Mouse (Mus musculus) gastrocnemius, postnatal 36 days (tissue): Measurements from ENCODE around the gene Gm4553. TPM values are rescaled to one million over a fixed set of nuclear protein-coding genes. Genes with fewer than 3 reads are reported as not detected.
"Not testable (repeated sequence)": the region's sequence is repeated elsewhere in the genome, so short reads cannot be mapped to it uniquely, and the experiment has no call there.

Experiments
- DNase-seq, 2 experiments: peaks; one replicate each; pipeline ENCODE4 v3.0.0; 2022
- intact Hi-C: fragments of 180-260 bp; cut with DNase I; formaldehyde crosslinking; loops from one replicate; pipeline ENCODE4 v1.15.1; 2025
- total RNA-seq, 2 experiments: library from RNA; stranded (reverse); gene quantifications; 2 replicates each; pipeline ENCODE4 v1.2.3; 2021

The Gm4553 gene
- total RNA-seq, 2 experiments from 2014 or later: not detected

GRCm38 (mm10) chr7:142140696-142141095, 24.8 kb downstream of the Gm4553 start:
- intact Hi-C loops: no loop called here
- DNase-seq: no peak

DNA sequence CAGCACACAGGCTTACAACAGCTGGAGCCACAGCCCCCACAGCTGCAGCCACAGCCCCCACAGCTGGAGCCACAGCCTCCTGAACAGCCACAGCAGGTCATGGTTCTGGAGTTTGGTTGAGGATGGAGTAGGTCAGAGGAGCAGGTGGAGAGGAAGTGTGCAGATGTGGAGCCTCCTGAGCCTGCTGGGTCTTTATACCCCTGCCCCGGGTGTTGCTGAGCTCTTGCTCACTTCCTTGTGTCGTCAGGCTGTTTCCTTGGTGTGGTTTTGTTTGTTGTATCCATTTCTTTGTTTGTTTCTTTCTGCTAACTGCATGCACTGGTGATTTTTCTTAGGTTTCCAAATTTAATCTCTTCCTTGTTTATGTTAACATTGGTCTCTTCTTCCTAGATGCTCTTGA, 29.6 kb downstream of the Gm4553 start, which contains the start of gene Gm39115:
TSS of gene Gm39115 (minus strand) at position 101 of the 400 bp plus-strand sequence.
- intact Hi-C loops, DNase-seq: not testable (repeated sequence)

DNA sequence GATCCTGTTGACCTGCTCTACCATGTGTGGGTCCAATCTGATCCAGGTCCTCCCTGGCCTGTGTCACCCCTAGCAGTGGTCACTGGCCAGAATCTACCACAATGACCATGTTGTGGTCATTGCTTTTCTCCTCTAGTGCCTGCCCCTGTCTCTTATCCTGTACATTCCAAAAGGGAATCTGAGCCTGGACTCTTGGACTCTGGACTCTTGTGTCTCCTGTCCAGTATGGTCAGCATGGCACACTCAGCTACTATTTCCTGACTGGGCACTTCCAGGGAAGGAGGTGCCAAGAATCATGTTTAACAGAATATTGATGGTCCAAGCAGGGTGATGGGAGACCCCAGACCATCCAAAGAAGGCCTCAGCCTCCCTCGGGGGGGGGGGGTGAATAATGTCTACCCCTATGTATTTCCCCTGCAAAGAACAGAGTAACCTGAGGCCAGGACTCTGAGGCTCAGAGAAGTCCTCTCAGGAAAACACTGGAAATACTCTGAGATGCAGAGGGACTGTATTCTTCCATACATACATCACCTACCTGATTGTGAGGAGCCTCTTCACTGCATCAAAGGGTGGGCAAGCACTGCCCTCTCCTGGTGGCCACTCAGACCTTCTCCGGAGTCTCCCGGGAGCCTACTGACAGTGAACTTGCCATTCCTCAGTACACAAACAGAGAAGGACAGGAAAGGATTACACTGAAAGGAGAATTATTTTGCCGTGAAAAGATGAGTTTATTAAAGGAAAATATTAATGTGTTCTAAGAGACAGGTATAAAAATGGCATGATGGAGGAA, 31.1 kb downstream of the Gm4553 start:
- DNase-seq: no peak
- intact Hi-C loops: no loop called here

- intact Hi-C loops: no loop called here
- DNase-seq: no peak
Measured at GRCm38 (mm10) chr7:142128843-142129242, 36.7 kb downstream of the Gm4553 start.

DNA sequence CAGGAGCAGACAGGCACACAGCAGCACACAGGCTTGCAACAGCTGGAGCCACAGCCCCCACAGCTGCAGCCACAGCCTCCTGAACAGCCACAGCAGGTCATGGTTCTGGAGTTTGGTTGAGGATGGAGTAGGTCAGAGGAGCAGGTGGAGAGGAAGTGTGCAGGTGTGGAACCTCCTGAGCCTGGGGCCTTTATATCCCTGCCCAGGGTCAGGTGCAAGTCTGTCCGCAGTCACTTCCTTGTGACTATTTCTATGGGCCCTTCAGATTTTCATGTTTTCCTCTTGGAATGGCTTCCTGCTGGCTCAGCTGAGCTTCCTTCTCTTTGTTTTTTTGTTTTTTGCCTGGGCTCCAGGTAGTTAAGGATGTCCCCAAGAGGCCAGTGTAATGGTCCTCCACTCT, 44.9 kb downstream of the Gm4553 start, which contains the start of gene Gm45618:
TSS of gene Gm45618 (minus strand) at position 101 of the 400 bp plus-strand sequence.
- intact Hi-C loops, DNase-seq: not testable (repeated sequence)

GRCm38 (mm10) chr7:142119632-142120031, 45.9 kb downstream of the Gm4553 start:
- no peak for DNase-seq
- intact Hi-C loops: no loop called here

Other genes with a start within 250 kb of the Gm4553 start
- 10 to 100 TPM; 26.0 to 31.0 TPM for gene Tollip, start 247.2 kb downstream of the Gm4553 start, total RNA-seq
- gene Brsk2, start 216.0 kb downstream of the Gm4553 start, total RNA-seq: under 1 TPM; 0.10 to 0.37 TPM
- 10 to 100 TPM; 40.2 to 43.7 TPM for gene Mob2, start 104.7 kb downstream of the Gm4553 start, total RNA-seq
- gene Dusp8, start 69.9 kb downstream of the Gm4553 start, total RNA-seq: 10 to 100 TPM; 32.5 to 43.4 TPM
- gene Gm45618, start 45.0 kb downstream of the Gm4553 start, total RNA-seq: not detected
- gene Gm39115, start 29.7 kb downstream of the Gm4553 start, total RNA-seq: not detected
- not detected for gene Gm45337, start 21.1 kb downstream of the Gm4553 start, total RNA-seq
- not detected for gene Gm29735, start 8.6 kb downstream of the Gm4553 start, total RNA-seq
- gene Krtap5-2, start 10.3 kb upstream of the Gm4553 start, total RNA-seq: not detected
- not detected for gene Gm10153, start 24.6 kb upstream of the Gm4553 start, total RNA-seq
- not detected for gene Krtap5-3, start 35.6 kb upstream of the Gm4553 start, total RNA-seq
- gene Gm7579, start 46.1 kb upstream of the Gm4553 start, total RNA-seq: not detected
- gene Krtap5-5, start 64.2 kb upstream of the Gm4553 start, total RNA-seq: not detected
- gene Gm40460, start 75.3 kb upstream of the Gm4553 start, total RNA-seq: not detected
- gene Gm2431, start 92.6 kb upstream of the Gm4553 start, total RNA-seq: not detected
- not detected for gene Gm4559, start 108.6 kb upstream of the Gm4553 start, total RNA-seq
- gene Krtap5-1, start 131.4 kb upstream of the Gm4553 start, total RNA-seq: not detected
- not detected for gene Krtap5-4, start 137.8 kb upstream of the Gm4553 start, total RNA-seq
- gene Ifitm10, start 208.0 kb upstream of the Gm4553 start, total RNA-seq: 1 to 10 TPM; 2.8 to 6.8 TPM
- gene Gm49369, start 216.9 kb upstream of the Gm4553 start, total RNA-seq: 1 to 10 TPM; 3.9 to 9.2 TPM
- gene Ctsd, start 222.3 kb upstream of the Gm4553 start, total RNA-seq: 100 to 1,000 TPM; 330 to 388 TPM